Mouse (Mus musculus): Measurements from ENCODE around the gene Gm21586. TPM values are rescaled to one million over a fixed set of nuclear protein-coding genes. Genes with fewer than 3 reads are reported as not detected.

The Gm21586 gene
- polyA plus RNA-seq (2014; fragmentation: Illumina TruSeq; extraction: RNeasy Lipid Tissue Mini Kit (QIAGEN cat#74804); ENCODE audit: low replicate concordance) = not detected

GRCm38 (mm10) chr4:42439078-42439477 lies at the start of gene Gm21586:
Gene Gm21586, plus strand, starts transcription at chr4:42439378.

DNA sequence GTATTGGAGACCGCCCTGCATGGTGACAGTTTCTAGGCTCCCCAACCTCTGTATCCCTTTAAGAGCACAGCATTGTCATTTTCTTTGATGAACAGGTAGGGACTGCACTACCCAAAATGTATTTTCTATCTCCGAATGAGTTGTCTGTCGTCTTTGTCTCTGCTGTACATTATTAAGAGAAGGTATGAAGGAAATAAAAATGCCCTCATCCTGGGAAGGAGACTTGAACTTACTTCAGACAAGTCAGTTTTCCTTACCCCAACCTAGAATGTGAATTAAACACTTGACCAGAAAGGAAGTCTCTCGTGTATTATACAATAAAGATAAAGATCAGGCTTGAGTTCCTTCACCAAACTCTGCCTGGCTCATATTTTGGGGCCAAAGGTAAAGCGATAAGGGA lies 27.3 kb downstream of the Gm21586 start, which contains the start of gene Gm2163:
TSS of gene Gm2163 (plus strand) at position 301 of the 400 bp plus-strand sequence.

Other genes starting within 250 kb of the Gm21586 start
- 0.19 TPM for gene Gm10600, start 198.7 kb upstream of the Gm21586 start, polyA plus RNA-seq (2014; fragmentation: Illumina TruSeq; extraction: RNeasy Lipid Tissue Mini Kit (QIAGEN cat#74804); ENCODE audit: low replicate concordance)
- not detected for gene Ccl21b, start 183.6 kb upstream of the Gm21586 start, polyA plus RNA-seq (2014; fragmentation: Illumina TruSeq; extraction: RNeasy Lipid Tissue Mini Kit (QIAGEN cat#74804); ENCODE audit: low replicate concordance)
- not detected for gene Gm21953, start 145.1 kb upstream of the Gm21586 start, polyA plus RNA-seq (2014; fragmentation: Illumina TruSeq; extraction: RNeasy Lipid Tissue Mini Kit (QIAGEN cat#74804); ENCODE audit: low replicate concordance)
- gene Fam205a3, start 121.0 kb upstream of the Gm21586 start, polyA plus RNA-seq (2014; fragmentation: Illumina TruSeq; extraction: RNeasy Lipid Tissue Mini Kit (QIAGEN cat#74804); ENCODE audit: low replicate concordance) = not detected
- not detected for gene Gm2163, start 27.4 kb downstream of the Gm21586 start, polyA plus RNA-seq (2014; fragmentation: Illumina TruSeq; extraction: RNeasy Lipid Tissue Mini Kit (QIAGEN cat#74804); ENCODE audit: low replicate concordance)
- not detected for gene Fam205a2, start 88.8 kb downstream of the Gm21586 start, polyA plus RNA-seq (2014; fragmentation: Illumina TruSeq; extraction: RNeasy Lipid Tissue Mini Kit (QIAGEN cat#74804); ENCODE audit: low replicate concordance)
- not detected for gene Gm10591, start 172.8 kb downstream of the Gm21586 start, polyA plus RNA-seq (2014; fragmentation: Illumina TruSeq; extraction: RNeasy Lipid Tissue Mini Kit (QIAGEN cat#74804); ENCODE audit: low replicate concordance)
- not detected for gene Gm2564, start 190.3 kb downstream of the Gm21586 start, polyA plus RNA-seq (2014; fragmentation: Illumina TruSeq; extraction: RNeasy Lipid Tissue Mini Kit (QIAGEN cat#74804); ENCODE audit: low replicate concordance)
- gene Ccl27b, start 215.9 kb downstream of the Gm21586 start, polyA plus RNA-seq (2014; fragmentation: Illumina TruSeq; extraction: RNeasy Lipid Tissue Mini Kit (QIAGEN cat#74804); ENCODE audit: low replicate concordance) = not detected
- gene Il11ra2, start 222.5 kb downstream of the Gm21586 start, polyA plus RNA-seq (2014; fragmentation: Illumina TruSeq; extraction: RNeasy Lipid Tissue Mini Kit (QIAGEN cat#74804); ENCODE audit: low replicate concordance) = not detected